In genomic region chr6:29695975-29696374, GRCm38 (mm10) we compare ENCODE assay signal across 14 mouse cellular contexts. TPM values are rescaled to one million over a fixed set of nuclear protein-coding genes. Genes with fewer than 3 reads are reported as not detected.
DNase-seq lines count a peak whose midpoint lies in the region; ATAC-seq and TF ChIP-seq lines count a peak whose summit lies in the region.
"Had no signal": no experiment of that assay in that cellular context is flagged by ENCODE, and none has a peak within 500 bp of the region (broad histone marks: within the 10 kb centered on the region; RNA-seq: fewer than 3 reads in every experiment).

No protein-coding gene starts in this region.

- peaks cover 37% of the 10 kb centered on the region for H3K27me3 ChIP-seq in heart, embryonic 13.5 days (replicated peaks)
- H3K27me3 ChIP-seq in lung, embryonic 14.5 days (ENCODE audit: insufficient read depth, low read length), result peaks cover 32% of the 10 kb centered on the region

- no peak overlapping the region; the same call in 1 of the 2 replicates for H3K9ac ChIP-seq in heart, embryonic 13.5 days
- peak overlapping the region; percentile 30; the same call in 1 of the 2 replicates for H3K9ac ChIP-seq in lung, embryonic 14.5 days

- 0 out of 2 replicates have a peak overlapping the region, but pooled peaks have one; percentile 24 for H3K27ac ChIP-seq in heart, embryonic 13.5 days (replicated peaks)
- no peak overlapping the region for H3K27ac ChIP-seq in lung, embryonic 14.5 days (ENCODE audit: low read depth)
- H3K27ac ChIP-seq: macrophage had no signal

- no peak for TF ChIP-seq CTCF in lung, embryonic 14.5 days (IDR thresholded peaks at IDR 0.05; ENCODE audit: low read depth)

- no peaks in the 10 kb centered on the region for H3K36me3 ChIP-seq in heart, embryonic 13.5 days
- no peaks in the 10 kb centered on the region for H3K36me3 ChIP-seq in lung, embryonic 14.5 days (ENCODE audit: insufficient read depth)

- DNase-seq in heart, postnatal 36 days, result no peak
- no peak for DNase-seq in lung, embryonic 14.5 days
- DNase-seq in lung, postnatal 25 days (ENCODE audit: low spot score), result no peak
- peak; percentile 70 for DNase-seq in liver
- DNase-seq in spleen, postnatal 36 days (ENCODE audit: low spot score in 2 of 2), result peak; percentile 30 to 43
- no peak for DNase-seq in ovary, postnatal 14 days (ENCODE audit: low spot score)
- DNase-seq: cerebellum, postnatal 25 days; kidney, adult 11 months; layer of hippocampus, postnatal 36 days; right cerebral cortex, postnatal 25 days had no signal

- H3K4me2 ChIP-seq in heart, embryonic 13.5 days, result peak overlapping the region; percentile 99
- peak overlapping the region; percentile 35; the same call in 1 of the 2 replicates for H3K4me2 ChIP-seq in lung, embryonic 14.5 days

- H3K4me1 ChIP-seq in heart, embryonic 13.5 days, result peaks cover 12% of the 10 kb centered on the region
- no peaks in the 10 kb centered on the region for H3K4me1 ChIP-seq in lung, embryonic 14.5 days (ENCODE audit: insufficient read depth)

- no peak for ATAC-seq in heart, embryonic 13.5 days (ENCODE audit: extremely low read depth, insufficient number of reproducible peaks, low FRiP score, low TSS enrichment)
- no peak for ATAC-seq in lung, embryonic 14.5 days (ENCODE audit: insufficient read depth)
- no peak for ATAC-seq in activated CD4-positive, CD25-positive, alpha-beta regulatory T cell, adult 4 months

- peak overlapping the region; percentile 86 for H3K4me3 ChIP-seq in heart, embryonic 13.5 days
- H3K4me3 ChIP-seq in lung, embryonic 14.5 days (ENCODE audit: low read depth, low read length), result peak overlapping the region; percentile 11; the same call in 1 of the 2 replicates

- WGBS in heart, embryonic 13.5 days, result 62% methylated on average over 7 of the region's 7 CpGs
- 61% methylated on average over 7 of the region's 7 CpGs for WGBS in lung, embryonic 14.5 days

- intact Hi-C loops in heart, postnatal 36 days (cut with DNase I), result no loop called here

- no peaks in the 10 kb centered on the region for H3K9me3 ChIP-seq in heart, embryonic 13.5 days
- no peaks in the 10 kb centered on the region for H3K9me3 ChIP-seq in lung, embryonic 14.5 days (ENCODE audit: low read depth, low read length)

RNA-seq across cellular contexts. Expression of gene Tspan33, which starts 2.0 kb away (rescaled TPM):
- 5.8 and 9.4 TPM in 2 replicates for polyA plus RNA-seq in heart, embryonic 13.5 days (2015; fragmentation: Nextera tagmentation; extraction: Ambion mirVana)
- 1 to 10 TPM; 1.2 to 1.5 TPM for total RNA-seq in heart, postnatal 36 days (2021)
- polyA plus RNA-seq in lung, embryonic 14.5 days (2014; fragmentation: Nextera tagmentation; extraction: Ambion mirVana), result 2.0 and 2.1 TPM in 2 replicates
- polyA plus RNA-seq in activated CD4-positive, CD25-positive, alpha-beta regulatory T cell, adult 4 months (2017; shearing (Covaris generic)), result under 1 TPM in 1 of 2 experiments, not detected in 1; 0.21 TPM

RNA-seq across cellular contexts. Expression of gene Smo, which starts 39.3 kb away (rescaled TPM):
- 16.4 and 17.4 TPM in 2 replicates for polyA plus RNA-seq in heart, embryonic 13.5 days (2015; fragmentation: Nextera tagmentation; extraction: Ambion mirVana)
- 10 to 100 TPM in 1 of 2 experiments, 1 to 10 TPM in 1; 9.0 to 10.0 TPM for total RNA-seq in heart, postnatal 36 days (2021)
- 60.9 and 69.1 TPM in 2 replicates for polyA plus RNA-seq in lung, embryonic 14.5 days (2014; fragmentation: Nextera tagmentation; extraction: Ambion mirVana)
- polyA plus RNA-seq in activated CD4-positive, CD25-positive, alpha-beta regulatory T cell, adult 4 months (2017; shearing (Covaris generic)), result under 1 TPM in 1 of 2 experiments, not detected in 1; 0.48 TPM
- total RNA-seq: monocyte, adult 5-6 weeks had no signal

Comparison
In these comparisons a context has a peak if more than half of its experiments do, and no peak if none do; other contexts are left out.
1. DNase-seq: peak in liver (single experiment) and spleen, postnatal 36 days (2 of 2); none in heart, postnatal 36 days (0 of 2), lung, embryonic 14.5 days (single experiment), lung, postnatal 25 days (single experiment) and ovary, postnatal 14 days (single experiment).
2. RNA of gene Smo, which starts 39.3 kb away (polyA plus RNA-seq): 60.9 to 69.1 TPM in lung, embryonic 14.5 days and 16.4 to 17.4 TPM in heart, embryonic 13.5 days; 0.48 TPM in activated CD4-positive, CD25-positive, alpha-beta regulatory T cell, adult 4 months; every median in the first group is over 10 times any median in the second.